Mouse (Mus musculus) heart, embryonic 16.5 days (tissue): ENCODE measurements around the gene Mr1. TPM values are rescaled to one million over a fixed set of nuclear protein-coding genes. Genes with fewer than 3 reads are reported as not detected.

Experiments used
- ATAC-seq: fragments of 200-750 bp; cut with Nextera tagmentation; replicated peaks from 2 replicates; pipeline ENCODE4 v1.8.0; 2017; ENCODE audit warnings: moderate number of reproducible peaks; ENCODE audit not compliant: insufficient read depth, low FRiP score; ENCODE audit errors: extremely low read depth
- H3K27ac ChIP-seq: fragments of 300-500 bp; sonication (generic); 2 replicates; pipeline ENCODE4 v1.5.1; 2014; ENCODE audit warnings: mild to moderate bottlenecking, low read length, control low read depth, moderate library complexity
- H3K27me3 ChIP-seq: fragments of 300-500 bp; sonication (generic); 2 replicates; pipeline ENCODE4 v1.6.1; 2014; ENCODE audit warnings: low read length, mixed read lengths; ENCODE audit not compliant: control insufficient read depth, insufficient read depth
- H3K36me3 ChIP-seq: fragments of 300-500 bp; sonication (generic); 2 replicates; pipeline ENCODE4 v1.6.1; 2014; ENCODE audit not compliant: control insufficient read depth, insufficient read depth
- H3K4me1 ChIP-seq: fragments of 300-500 bp; sonication (generic); 2 replicates; pipeline ENCODE4 v1.6.1; 2014; ENCODE audit warnings: low read length, mixed read lengths; ENCODE audit not compliant: control insufficient read depth, insufficient read depth
- H3K4me2 ChIP-seq: fragments of 300-500 bp; sonication (generic); 2 replicates; pipeline ENCODE4 v1.6.1; 2014; ENCODE audit warnings: low read depth, mild to moderate bottlenecking, control low read depth, low read length
- H3K4me3 ChIP-seq: fragments of 300-500 bp; sonication (generic); 2 replicates; pipeline ENCODE4 v1.5.1; 2014; ENCODE audit warnings: mild to moderate bottlenecking, control low read depth, low read length
- H3K9ac ChIP-seq: fragments of 300-500 bp; sonication (generic); 2 replicates; pipeline ENCODE4 v1.6.1; 2014; ENCODE audit warnings: low read length, control low read depth
- H3K9me3 ChIP-seq: fragments of 300-500 bp; sonication (generic); replicated peaks from 2 replicates; pipeline ENCODE4 v1.6.1; 2016; ENCODE audit warnings: low read length; ENCODE audit not compliant: control insufficient read depth
- WGBS: fragments of 180-500 bp; shearing (Covaris S2); extraction: QIAGEN DNeasy Blood & Tissue Kit; methylation state at CpG from one replicate; pipeline ENCODE4 v1.1.7; 2014; 5-methylcytosine and 5-hydroxymethylcytosine counted together
- polyA plus RNA-seq: library from polyadenylated mRNA; unstranded; fragments of >200 nt; fragmentation: Nextera tagmentation; extraction: Ambion mirVana; gene quantifications from 2 replicates; pipeline ENCODE4 v1.2.1, GENCODE M21; 2015

Gene Mr1
- polyA plus RNA-seq, 1 experiment from 2014 or later = 10.4 TPM

- no peaks in the 10 kb centered on the region for H3K36me3 ChIP-seq
- no peak overlapping the region for H3K27ac ChIP-seq
- H3K4me2 ChIP-seq = no peak overlapping the region
- ATAC-seq = no peak
- WGBS = 68% methylated on average over 4 of the region's 4 CpGs
- H3K4me3 ChIP-seq = no peak overlapping the region
- H3K9ac ChIP-seq = no peak overlapping the region
- no peaks in the 10 kb centered on the region; the same call in 1 of the 2 replicates for H3K9me3 ChIP-seq
- no peaks in the 10 kb centered on the region for H3K27me3 ChIP-seq
- peaks cover 5% of the 10 kb centered on the region for H3K4me1 ChIP-seq
These were observed 44.0 kb downstream of the Mr1 start for GRCm38 (mm10) chr1:155102631-155103030.

GRCm38 (mm10) chr1:155099280-155099848 is 47.2 kb downstream of the Mr1 start, which contains the start of gene Ier5:
Gene Ier5 (minus strand): TSS chr1:155099636.
- Histone ChIP-seq H3K36me3 (no peaks in the 10 kb centered on the region), H3K4me1 (peaks cover 28% of the 10 kb centered on the region), H3K9ac (peak within 1 kb of the TSS; percentile 94), H3K27ac (peak within 1 kb of the TSS; percentile 89), H3K4me2 (peak within 1 kb of the TSS; percentile 82), H3K4me3 (peak within 1 kb of the TSS; percentile 99), H3K9me3 (no peaks in the 10 kb centered on the region), H3K27me3 (no peaks in the 10 kb centered on the region)
- peak; percentile 94 for ATAC-seq
- under 1% methylated on average over 40 of the region's 40 CpGs for WGBS

GRCm38 (mm10) chr1:155098486-155099279 is 47.9 kb downstream of the Mr1 start:
- Histone ChIP-seq H3K27me3 (no peaks in the 10 kb centered on the region), H3K4me2 (peak overlapping the region; percentile 82), H3K36me3 (no peaks in the 10 kb centered on the region), H3K4me1 (peaks cover 35% of the 10 kb centered on the region), H3K9ac (peak overlapping the region; percentile 94), H3K9me3 (no peaks in the 10 kb centered on the region), H3K4me3 (peak overlapping the region; percentile 99), H3K27ac (peak overlapping the region; percentile 89)
- WGBS = under 1% methylated on average over 88 of the region's 93 CpGs
- ATAC-seq = peak; percentile 50

GRCm38 (mm10) chr1:155097931-155098485 is 48.6 kb downstream of the Mr1 start:
- no peak; the same call in 1 of the 2 replicates for ATAC-seq
- peak overlapping the region; percentile 89 for H3K27ac ChIP-seq
- peak overlapping the region; percentile 82 for H3K4me2 ChIP-seq
- peak overlapping the region; percentile 94 for H3K9ac ChIP-seq
- no peaks in the 10 kb centered on the region for H3K27me3 ChIP-seq
- under 1% methylated on average over 33 of the region's 33 CpGs for WGBS
- peak overlapping the region; percentile 99 for H3K4me3 ChIP-seq
- no peaks in the 10 kb centered on the region for H3K9me3 ChIP-seq
- H3K36me3 ChIP-seq = no peaks in the 10 kb centered on the region
- H3K4me1 ChIP-seq = peaks cover 42% of the 10 kb centered on the region

GRCm38 (mm10) chr1:155097354-155097753 is 49.3 kb downstream of the Mr1 start:
- 12% methylated on average over 6 of the region's 6 CpGs for WGBS
- Histone ChIP-seq H3K27ac (peak overlapping the region; percentile 89), H3K4me3 (peak overlapping the region; percentile 99), H3K9me3 (no peaks in the 10 kb centered on the region), H3K27me3 (no peaks in the 10 kb centered on the region), H3K36me3 (no peaks in the 10 kb centered on the region), H3K4me1 (peaks cover 48% of the 10 kb centered on the region), H3K4me2 (peak overlapping the region; percentile 82), H3K9ac (peak overlapping the region; percentile 94)
- ATAC-seq = no peak

- Histone ChIP-seq H3K9ac (peak overlapping the region; percentile 94), H3K36me3 (no peaks in the 10 kb centered on the region), H3K27ac (0 out of 2 replicates have a peak overlapping the region, but pooled peaks have one; percentile 39), H3K27me3 (no peaks in the 10 kb centered on the region), H3K4me2 (peak overlapping the region; percentile 82), H3K4me1 (peaks cover 54% of the 10 kb centered on the region), H3K9me3 (no peaks in the 10 kb centered on the region), H3K4me3 (peak overlapping the region; percentile 99)
- 48% methylated on average over 4 of the region's 4 CpGs for WGBS
- no peak for ATAC-seq
These were observed 49.9 kb downstream of the Mr1 start for GRCm38 (mm10) chr1:155096620-155097261.

- no peaks in the 10 kb centered on the region for H3K9me3 ChIP-seq
These were observed 52.5 kb downstream of the Mr1 start for GRCm38 (mm10) chr1:155093971-155094707.

GRCm38 (mm10) chr1:155093145-155093791 is 53.3 kb downstream of the Mr1 start:
- ATAC-seq = peak; percentile 73
- no peaks in the 10 kb centered on the region for H3K36me3 ChIP-seq
- no peaks in the 10 kb centered on the region for H3K9me3 ChIP-seq
- no peaks in the 10 kb centered on the region for H3K27me3 ChIP-seq
- H3K9ac ChIP-seq = peak overlapping the region; percentile 57
- H3K4me1 ChIP-seq = peaks cover 64% of the 10 kb centered on the region
- H3K4me3 ChIP-seq = peak overlapping the region; percentile 6; the same call in 1 of the 2 replicates
- peak overlapping the region; percentile 51 for H3K4me2 ChIP-seq
- WGBS = 7% methylated on average over 4 of the region's 4 CpGs
- H3K27ac ChIP-seq = peak overlapping the region; percentile 90

More at GRCm38 (mm10) chr1:155093971-155094707, 52.5 kb downstream of the Mr1 start:
- H3K27ac ChIP-seq = peak overlapping the region; percentile 90
- 47% methylated on average over 9 of the region's 9 CpGs for WGBS
- no peak for ATAC-seq
- H3K36me3 ChIP-seq = no peaks in the 10 kb centered on the region
- H3K4me2 ChIP-seq = peak overlapping the region; percentile 51
- 0 out of 2 replicates have a peak overlapping the region, but pooled peaks have one; percentile 6 for H3K4me3 ChIP-seq
- peaks cover 60% of the 10 kb centered on the region for H3K4me1 ChIP-seq
- H3K9ac ChIP-seq = peak overlapping the region; percentile 57
- no peaks in the 10 kb centered on the region for H3K27me3 ChIP-seq
